Mouse (Mus musculus) liver, adult 2 months (tissue): ENCODE measurements around the gene Gm3636.
"Not testable (repeated sequence)": the region's sequence is repeated elsewhere in the genome, so short reads cannot be mapped to it uniquely, and the experiment has no call there.

ENCODE experiments used
- CTCF ChIP-seq: fragments of 200-500 bp; IDR thresholded peaks from 2 replicates; pipeline ENCODE4 v1.5.1; 2011; ENCODE audit warnings: low read depth, low read length, control low read depth
- POLR2A ChIP-seq: fragments of 200-500 bp; IDR thresholded peaks from 2 replicates; pipeline ENCODE4 v1.6.1; 2011; ENCODE audit warnings: low read length, control low read depth; ENCODE audit not compliant: insufficient read depth; ENCODE audit errors: extremely low read depth

- TF ChIP-seq CTCF, POLR2A: not testable (repeated sequence)
These were observed at the start of gene Gm3636 for GRCm38 (mm10) chr14:6742232-6742631.
